Mouse (Mus musculus) heart, embryonic 13.5 days (tissue): ENCODE measurements around the gene Dcaf11. TPM values are rescaled to one million over a fixed set of nuclear protein-coding genes. Genes with fewer than 3 reads are reported as not detected.

ENCODE experiments used
- ATAC-seq: fragments of 200-750 bp; cut with Nextera tagmentation; 2 replicates; pipeline ENCODE4 v1.8.0; 2017; ENCODE audit warnings: moderate TSS enrichment; ENCODE audit not compliant: insufficient number of reproducible peaks, low FRiP score, low TSS enrichment; ENCODE audit errors: extremely low read depth
- H3K27ac ChIP-seq: fragments of 300-500 bp; sonication (generic); replicated peaks from 2 replicates; pipeline ENCODE4 v1.5.1; 2015; ENCODE audit warnings: moderate library complexity, mild to moderate bottlenecking, inconsistent platforms
- H3K27me3 ChIP-seq: fragments of 300-500 bp; sonication (generic); replicated peaks from 2 replicates; pipeline ENCODE4 v1.6.1; 2015; ENCODE audit warnings: mild to moderate bottlenecking, inconsistent platforms
- H3K36me3 ChIP-seq: fragments of 300-500 bp; sonication (generic); 2 replicates; pipeline ENCODE4 v1.6.1; 2015; ENCODE audit warnings: mild to moderate bottlenecking, inconsistent platforms
- H3K4me1 ChIP-seq: fragments of 300-500 bp; sonication (generic); 2 replicates; pipeline ENCODE4 v1.6.1; 2015; ENCODE audit warnings: inconsistent platforms
- H3K4me2 ChIP-seq: fragments of 300-500 bp; sonication (generic); 2 replicates; pipeline ENCODE4 v1.6.1; 2015; ENCODE audit warnings: inconsistent platforms, mild to moderate bottlenecking, moderate library complexity
- H3K4me3 ChIP-seq: fragments of 300-500 bp; sonication (generic); 2 replicates; pipeline ENCODE4 v1.5.1; 2015; ENCODE audit warnings: moderate library complexity, mild to moderate bottlenecking, inconsistent platforms
- H3K9ac ChIP-seq: fragments of 300-500 bp; sonication (generic); 2 replicates; pipeline ENCODE4 v1.6.1; 2015; ENCODE audit warnings: inconsistent platforms, mild to moderate bottlenecking, moderate library complexity
- H3K9me3 ChIP-seq: fragments of 300-500 bp; sonication (generic); 2 replicates; pipeline ENCODE4 v1.6.1; 2016; ENCODE audit warnings: inconsistent platforms
- WGBS: fragments of 180-500 bp; shearing (Covaris S2); methylation state at CpG from one replicate; pipeline ENCODE4 v1.1.7; 2015; ENCODE audit warnings: mixed read lengths; 5-methylcytosine and 5-hydroxymethylcytosine counted together
- polyA plus RNA-seq: library from polyadenylated mRNA; unstranded; fragments of >200 nt; fragmentation: Nextera tagmentation; extraction: Ambion mirVana; gene quantifications from 2 replicates; pipeline ENCODE4 v1.2.1, GENCODE M21; 2015

Gene Dcaf11
- polyA plus RNA-seq, 1 experiment from 2014 or later, result 60.0 TPM

- WGBS, result 14% methylated on average over 19 of the region's 19 CpGs
- H3K4me3 ChIP-seq, result peak overlapping the region; percentile 54
- ATAC-seq, result peak; percentile 78
- H3K4me2 ChIP-seq, result peak overlapping the region; percentile 72
- peaks cover 88% of the 10 kb centered on the region for H3K36me3 ChIP-seq
- H3K4me1 ChIP-seq, result peaks cover 17% of the 10 kb centered on the region
- H3K9me3 ChIP-seq, result no peaks in the 10 kb centered on the region
- no peaks in the 10 kb centered on the region for H3K27me3 ChIP-seq
- H3K9ac ChIP-seq, result peak overlapping the region; percentile 81
- H3K27ac ChIP-seq, result peak overlapping the region; percentile 84
Measured at GRCm38 (mm10) chr14:55603633-55604576, 44.1 kb downstream of the Dcaf11 start.

GRCm38 (mm10) chr14:55604823-55605222, 45.0 kb downstream of the Dcaf11 start:
- ATAC-seq, result no peak
- Histone ChIP-seq H3K36me3 (peaks cover 88% of the 10 kb centered on the region), H3K4me2 (peak overlapping the region; percentile 72), H3K27me3 (no peaks in the 10 kb centered on the region), H3K27ac (0 out of 2 replicates have a peak overlapping the region, but pooled peaks have one; percentile 84), H3K4me3 (peak overlapping the region; percentile 54), H3K4me1 (peaks cover 17% of the 10 kb centered on the region), H3K9ac (0 out of 2 replicates have a peak overlapping the region, but pooled peaks have one; percentile 21), H3K9me3 (no peaks in the 10 kb centered on the region)
- 93% methylated on average over 11 of the region's 11 CpGs for WGBS

GRCm38 (mm10) chr14:55605743-55606459, 46.1 kb downstream of the Dcaf11 start:
- WGBS, result 73% methylated on average over 16 of the region's 16 CpGs
- no peak for ATAC-seq
- H3K4me1 ChIP-seq, result peaks cover 17% of the 10 kb centered on the region
- H3K27me3 ChIP-seq, result no peaks in the 10 kb centered on the region
- no peak overlapping the region for H3K4me3 ChIP-seq
- no peak overlapping the region for H3K4me2 ChIP-seq
- H3K27ac ChIP-seq, result no peak overlapping the region
- H3K9me3 ChIP-seq, result no peaks in the 10 kb centered on the region
- H3K36me3 ChIP-seq, result peaks cover 86% of the 10 kb centered on the region
- 0 out of 2 replicates have a peak overlapping the region, but pooled peaks have one; percentile 37 for H3K9ac ChIP-seq

GRCm38 (mm10) chr14:55608339-55608738, 48.5 kb downstream of the Dcaf11 start:
- ATAC-seq, result no peak
- Histone ChIP-seq H3K9me3 (no peaks in the 10 kb centered on the region), H3K36me3 (peaks cover 61% of the 10 kb centered on the region), H3K27ac (no peak overlapping the region), H3K4me3 (no peak overlapping the region), H3K4me2 (no peak overlapping the region), H3K4me1 (peaks cover 29% of the 10 kb centered on the region), H3K27me3 (no peaks in the 10 kb centered on the region), H3K9ac (no peak overlapping the region)
- 92% methylated on average over 6 of the region's 6 CpGs for WGBS

GRCm38 (mm10) chr14:55613346-55613745, 53.5 kb downstream of the Dcaf11 start:
- Histone ChIP-seq H3K4me2 (no peak overlapping the region), H3K27me3 (no peaks in the 10 kb centered on the region), H3K27ac (no peak overlapping the region), H3K4me3 (no peak overlapping the region), H3K36me3 (peaks cover 23% of the 10 kb centered on the region), H3K4me1 (peaks cover 30% of the 10 kb centered on the region), H3K9me3 (no peaks in the 10 kb centered on the region), H3K9ac (no peak overlapping the region)
- ATAC-seq, result no peak
- 24% methylated on average over 6 of the region's 6 CpGs for WGBS

- H3K9me3 ChIP-seq, result no peaks in the 10 kb centered on the region
- 48% methylated on average over 7 of the region's 7 CpGs for WGBS
- H3K4me1 ChIP-seq, result peaks cover 36% of the 10 kb centered on the region
- no peaks in the 10 kb centered on the region for H3K27me3 ChIP-seq
- no peak overlapping the region for H3K27ac ChIP-seq
- peaks cover 10% of the 10 kb centered on the region for H3K36me3 ChIP-seq
- ATAC-seq, result no peak
- no peak overlapping the region for H3K4me2 ChIP-seq
- H3K4me3 ChIP-seq, result no peak overlapping the region
- no peak overlapping the region for H3K9ac ChIP-seq
Measured at GRCm38 (mm10) chr14:55614565-55615178, 54.9 kb downstream of the Dcaf11 start.

- 59% methylated on average over 2 of the region's 2 CpGs for WGBS
- H3K36me3 ChIP-seq, result no peaks in the 10 kb centered on the region
- no peak overlapping the region for H3K9ac ChIP-seq
- no peaks in the 10 kb centered on the region for H3K27me3 ChIP-seq
- H3K9me3 ChIP-seq, result no peaks in the 10 kb centered on the region
- peaks cover 36% of the 10 kb centered on the region for H3K4me1 ChIP-seq
- no peak overlapping the region for H3K4me2 ChIP-seq
- ATAC-seq, result no peak
- no peak overlapping the region for H3K4me3 ChIP-seq
- no peak overlapping the region for H3K27ac ChIP-seq
Measured at GRCm38 (mm10) chr14:55615876-55616275, 56.1 kb downstream of the Dcaf11 start.

GRCm38 (mm10) chr14:55616844-55617243, 57.0 kb downstream of the Dcaf11 start:
- no peaks in the 10 kb centered on the region for H3K36me3 ChIP-seq
- H3K27ac ChIP-seq, result peak overlapping the region; percentile 42
- WGBS, result 81% methylated on average over 2 of the region's 2 CpGs

GRCm38 (mm10) chr14:55617822-55618221, 58.0 kb downstream of the Dcaf11 start, which contains the start of gene Rec8:
Gene Rec8 (plus strand): TSS chr14:55618037.
- Histone ChIP-seq H3K27ac (peak within 1 kb of the TSS; percentile 42), H3K9me3 (no peaks in the 10 kb centered on the region), H3K9ac (peak within 1 kb of the TSS; percentile 73), H3K4me1 (peaks cover 29% of the 10 kb centered on the region), H3K27me3 (no peaks in the 10 kb centered on the region), H3K4me3 (peak within 1 kb of the TSS; percentile 46), H3K4me2 (peak within 1 kb of the TSS; percentile 66), H3K36me3 (peaks cover 2% of the 10 kb centered on the region; the same call in 1 of the 2 replicates)
- ATAC-seq, result peak; percentile 73
- 12% methylated on average over 21 of the region's 21 CpGs for WGBS

More at GRCm38 (mm10) chr14:55616844-55617243, 57.0 kb downstream of the Dcaf11 start:
- no peak for ATAC-seq
- H3K4me2 ChIP-seq, result no peak overlapping the region
- no peak overlapping the region for H3K4me3 ChIP-seq
- no peak overlapping the region for H3K9ac ChIP-seq
- H3K9me3 ChIP-seq, result no peaks in the 10 kb centered on the region
- no peaks in the 10 kb centered on the region for H3K27me3 ChIP-seq
- H3K4me1 ChIP-seq, result peaks cover 36% of the 10 kb centered on the region

- H3K9me3 ChIP-seq, result no peaks in the 10 kb centered on the region
- H3K4me3 ChIP-seq, result peak overlapping the region; percentile 46
- H3K36me3 ChIP-seq, result peaks cover 8% of the 10 kb centered on the region; the same call in 1 of the 2 replicates
- peak overlapping the region; percentile 66 for H3K4me2 ChIP-seq
- H3K9ac ChIP-seq, result peak overlapping the region; percentile 73
- peaks cover 20% of the 10 kb centered on the region for H3K4me1 ChIP-seq
- no peaks in the 10 kb centered on the region for H3K27me3 ChIP-seq
- ATAC-seq, result no peak
- WGBS, result 28% methylated on average over 22 of the region's 22 CpGs
- H3K27ac ChIP-seq, result no peak overlapping the region
Measured at GRCm38 (mm10) chr14:55618486-55619195, 58.8 kb downstream of the Dcaf11 start.
